ENCODE assay signal across 7 mouse cellular contexts in genomic region chrX:7883841-7884567, GRCm38 (mm10). TPM values are rescaled to one million over a fixed set of nuclear protein-coding genes. Genes with fewer than 3 reads are reported as not detected.
DNase-seq lines count a peak whose midpoint lies in the region; ATAC-seq lines count a peak whose summit lies in the region.

TSS of gene Slc35a2 (plus strand) at chrX:7884028.

- H3K9me3 ChIP-seq in embryonic facial prominence, embryonic 11.5 days (replicated peaks; ENCODE audit: control insufficient read depth, low read length), result no peaks in the 10 kb centered on the region
- no peaks in the 10 kb centered on the region for H3K9me3 ChIP-seq in limb, embryonic 10.5 days (replicated peaks)
- no peaks in the 10 kb centered on the region for H3K9me3 ChIP-seq in midbrain, embryonic 13.5 days

- H3K27me3 ChIP-seq in embryonic facial prominence, embryonic 11.5 days (ENCODE audit: control insufficient read depth, insufficient read depth, low read length), result no peaks in the 10 kb centered on the region
- H3K27me3 ChIP-seq in limb, embryonic 10.5 days (ENCODE audit: low read depth, poor library complexity, severe bottlenecking), result no peaks in the 10 kb centered on the region
- no peaks in the 10 kb centered on the region for H3K27me3 ChIP-seq in midbrain, embryonic 13.5 days

- peak within 1 kb of the TSS; percentile 44 for H3K4me2 ChIP-seq in embryonic facial prominence, embryonic 11.5 days (ENCODE audit: low read depth, low read length)
- H3K4me2 ChIP-seq in midbrain, embryonic 13.5 days (replicated peaks), result peak within 1 kb of the TSS; percentile 66

- H3K4me3 ChIP-seq in embryonic facial prominence, embryonic 11.5 days (ENCODE audit: low read depth, low read length), result peak within 1 kb of the TSS; percentile 47
- H3K4me3 ChIP-seq in limb, embryonic 10.5 days, result peak within 1 kb of the TSS; percentile 64
- H3K4me3 ChIP-seq in midbrain, embryonic 13.5 days (replicated peaks), result peak within 1 kb of the TSS; percentile 57

- peak within 1 kb of the TSS; percentile 17; the same call in 1 of the 2 replicates for H3K27ac ChIP-seq in embryonic facial prominence, embryonic 11.5 days (replicated peaks; ENCODE audit: low read depth, low read length)
- peak within 1 kb of the TSS; percentile 78 for H3K27ac ChIP-seq in limb, embryonic 10.5 days
- peak within 1 kb of the TSS; percentile 86 for H3K27ac ChIP-seq in midbrain, embryonic 13.5 days

- 21% methylated on average over 49 of the region's 49 CpGs for WGBS in embryonic facial prominence, embryonic 11.5 days
- WGBS in limb, embryonic 10.5 days, result 14% methylated on average over 49 of the region's 49 CpGs
- WGBS in midbrain, embryonic 13.5 days, result 13% methylated on average over 49 of the region's 49 CpGs

- H3K4me1 ChIP-seq in embryonic facial prominence, embryonic 11.5 days (ENCODE audit: control insufficient read depth, insufficient read depth, low read length), result no peaks in the 10 kb centered on the region
- H3K4me1 ChIP-seq in limb, embryonic 10.5 days, result no peaks in the 10 kb centered on the region
- peaks cover 19% of the 10 kb centered on the region; the same call in 1 of the 2 replicates for H3K4me1 ChIP-seq in midbrain, embryonic 13.5 days (replicated peaks)

- peak within 1 kb of the TSS; percentile 1 for H3K9ac ChIP-seq in embryonic facial prominence, embryonic 11.5 days (replicated peaks; ENCODE audit: low read length)
- peak within 1 kb of the TSS; percentile 59 for H3K9ac ChIP-seq in midbrain, embryonic 13.5 days (replicated peaks)

- peak; percentile 90 for DNase-seq in adrenal gland, postnatal 14 days
- peak; percentile 81 for DNase-seq in embryonic facial prominence, embryonic 11.5 days (ENCODE audit: low spot score)
- peak; percentile 96 for DNase-seq in kidney, adult 11 months
- peak; percentile 79 for DNase-seq in limb, embryonic 10.5 days (ENCODE audit: low spot score)
- DNase-seq in spleen, adult 12 weeks (ENCODE audit: low spot score), result peak; percentile 59

- peak; percentile 85 for ATAC-seq in embryonic facial prominence, embryonic 11.5 days (replicated peaks; ENCODE audit: insufficient number of reproducible peaks, low FRiP score, low TSS enrichment, low read depth)
- peak; percentile 82 for ATAC-seq in granulocyte monocyte progenitor cell, adult 5-6 weeks (replicated peaks; ENCODE audit: poor library complexity, severe bottlenecking)
- ATAC-seq in midbrain, embryonic 13.5 days, result peak; percentile 90

- H3K36me3 ChIP-seq in embryonic facial prominence, embryonic 11.5 days (replicated peaks; ENCODE audit: control insufficient read depth, insufficient read depth, low read depth, low read length), result no peaks in the 10 kb centered on the region
- peaks cover 9% of the 10 kb centered on the region; the same call in 1 of the 2 replicates for H3K36me3 ChIP-seq in limb, embryonic 10.5 days
- H3K36me3 ChIP-seq in midbrain, embryonic 13.5 days, result no peaks in the 10 kb centered on the region

RNA-seq across cellular contexts. Expression of gene Slc35a2, which starts in this region (rescaled TPM):
- 33.4 and 38.0 TPM in 2 replicates for total RNA-seq in adrenal gland, postnatal 14 days (2021)
- 6.8 and 12.1 TPM in 2 replicates for polyA plus RNA-seq in embryonic facial prominence, embryonic 11.5 days (2014; fragmentation: Nextera tagmentation; extraction: Ambion mirVana)
- 18.7 and 35.6 TPM in 2 replicates for total RNA-seq in granulocyte monocyte progenitor cell, adult 5-6 weeks (2014; fragmentation: Nextera tagmentation)
- total RNA-seq in granulocyte monocyte progenitor cell, adult 5-6 weeks (2017), result 14.6 and 19.6 TPM in 2 replicates
- polyA plus RNA-seq in limb, embryonic 10.5 days (2016; fragmentation: Nextera tagmentation; extraction: Ambion mirVana), result 23.3 and 24.0 TPM in 2 replicates
- 34.6 and 41.5 TPM in 2 replicates for polyA plus RNA-seq in midbrain, embryonic 13.5 days (2015; fragmentation: Nextera tagmentation; extraction: Ambion mirVana)

Comparison
In these comparisons a context has a peak if more than half of its experiments do, and no peak if none do; other contexts are left out.
1. Peak in every context shown above with its lines: DNase-seq, ATAC-seq, H3K4me3 ChIP-seq and H3K27ac ChIP-seq.
2. H3K27ac ChIP-seq: peak in every context shown above with its lines; median percentile 86 in midbrain, embryonic 13.5 days; 78 in limb, embryonic 10.5 days; 17 in embryonic facial prominence, embryonic 11.5 days.